Mouse (Mus musculus) cerebellum, adult 2 months (tissue): Measurements from ENCODE around the gene Adcy6.

Experiments
- CTCF ChIP-seq: fragments of 200-500 bp; IDR thresholded peaks from 2 replicates; pipeline ENCODE4 v1.5.1; 2011; ENCODE audit warnings: low read depth, mild to moderate bottlenecking, control low read depth, low read length, moderate library complexity, borderline replicate concordance; ENCODE audit not compliant: insufficient read depth
- POLR2A ChIP-seq: fragments of 200-500 bp; IDR thresholded peaks from 2 replicates; pipeline ENCODE4 v1.6.1; 2011; ENCODE audit warnings: low read length, control low read depth, borderline replicate concordance; ENCODE audit not compliant: insufficient read depth

GRCm38 (mm10) chr15:98651431-98651830 lies 41.6 kb upstream of the Adcy6 start:
- no peak for TF ChIP-seq CTCF
- TF ChIP-seq POLR2A = no peak
